Mouse (Mus musculus) bone marrow macrophage, adult 2 months (primary cell): ENCODE results near the gene Anp32a.

ENCODE experiments used
- CTCF ChIP-seq: IDR thresholded peaks from 2 replicates; pipeline ENCODE4 v1.5.1; 2012; ENCODE audit warnings: low read depth, mild to moderate bottlenecking, low read length, moderate library complexity
- POLR2A ChIP-seq: IDR thresholded peaks from 2 replicates; pipeline ENCODE4 v1.6.1; 2012; ENCODE audit warnings: mild to moderate bottlenecking, low read depth, low read length, borderline replicate concordance

- TF ChIP-seq CTCF = no peak
- TF ChIP-seq POLR2A = no peak
Measured at GRCm38 (mm10) chr9:62340301-62341122, 581 bp upstream of the Anp32a start.
